Mouse (Mus musculus) 3134 (cell line): ENCODE measurements around the gene Nol4l.
"Not testable (repeated sequence)": the region's sequence is repeated elsewhere in the genome, so short reads cannot be mapped to it uniquely, and the experiment has no call there.

ENCODE experiments used
- DNase-seq: peaks from one replicate; pipeline ENCODE4 v3.0.0-alpha.2; 2011; ENCODE audit warnings: low spot score; ENCODE audit not compliant: insufficient read length; ENCODE audit errors: extremely low read depth

The Nol4l gene

GRCm38 (mm10) chr2:153512416-153513323 lies 17.1 kb downstream of the Nol4l start:
- DNase-seq: no peak

- no peak for DNase-seq
Observed at GRCm38 (mm10) chr2:153511562-153511961, 18.2 kb downstream of the Nol4l start.

GRCm38 (mm10) chr2:153510136-153510535 lies 19.6 kb downstream of the Nol4l start:
- DNase-seq: no peak

GRCm38 (mm10) chr2:153509211-153510029 lies 20.4 kb downstream of the Nol4l start:
- no peak for DNase-seq

- no peak for DNase-seq
Observed at GRCm38 (mm10) chr2:153508405-153508804, 21.4 kb downstream of the Nol4l start.

GRCm38 (mm10) chr2:153507969-153508368 lies 21.8 kb downstream of the Nol4l start:
- no peak for DNase-seq

- no peak for DNase-seq
Observed at GRCm38 (mm10) chr2:153506385-153506784, 23.4 kb downstream of the Nol4l start.

GRCm38 (mm10) chr2:153499154-153499553 lies 30.6 kb downstream of the Nol4l start:
- no peak for DNase-seq

- no peak for DNase-seq
Observed at GRCm38 (mm10) chr2:153496898-153497297, 32.9 kb downstream of the Nol4l start.

GRCm38 (mm10) chr2:153496301-153496700 lies 33.5 kb downstream of the Nol4l start:
- no peak for DNase-seq

GRCm38 (mm10) chr2:153495818-153496217 lies 34.0 kb downstream of the Nol4l start:
- DNase-seq: no peak

- DNase-seq: not testable (repeated sequence)
Observed at GRCm38 (mm10) chr2:153495391-153495790, 34.4 kb downstream of the Nol4l start.

GRCm38 (mm10) chr2:153494293-153494811 lies 35.4 kb downstream of the Nol4l start:
- DNase-seq: peak; percentile 34

- no peak for DNase-seq
Observed at GRCm38 (mm10) chr2:153493781-153494292, 35.9 kb downstream of the Nol4l start.

- no peak for DNase-seq
Observed at GRCm38 (mm10) chr2:153493393-153493731, 36.4 kb downstream of the Nol4l start.

GRCm38 (mm10) chr2:153492573-153493392 lies 37.0 kb downstream of the Nol4l start, which contains the start of gene 4930404H24Rik:
TSS of gene 4930404H24Rik (plus strand) at chr2:153492790.
- no peak for DNase-seq

GRCm38 (mm10) chr2:153492179-153492517 lies 37.6 kb downstream of the Nol4l start:
- DNase-seq: no peak

- no peak for DNase-seq
Observed at GRCm38 (mm10) chr2:153491512-153492178, 38.1 kb downstream of the Nol4l start.

- DNase-seq: no peak
Observed at GRCm38 (mm10) chr2:153490940-153491339, 38.8 kb downstream of the Nol4l start.

GRCm38 (mm10) chr2:153490116-153490515 lies 39.7 kb downstream of the Nol4l start:
- no peak for DNase-seq
